Comparison of ENCODE assay signal across 10 mouse cellular contexts in genomic region chr11:80564975-80565965, GRCm38 (mm10).
A peak's percentile ranks its signal among the peaks of the same experiment; 100 is the strongest.
DNase-seq lines count a peak whose midpoint lies in the region; ATAC-seq and TF ChIP-seq lines count a peak whose summit lies in the region.
"Had no signal": no experiment of that assay in that cellular context is flagged by ENCODE, and none has a peak within 500 bp of the region (broad histone marks: within the 10 kb centered on the region; RNA-seq: fewer than 3 reads in every experiment).

No protein-coding gene starts in this region.

- H3K4me2 ChIP-seq in forebrain, embryonic 15.5 days (replicated peaks), result no peak overlapping the region
- H3K4me2 ChIP-seq in forebrain, embryonic 13.5 days, result no peak overlapping the region
- H3K4me2 ChIP-seq in midbrain, postnatal 0 days (ENCODE audit: low read depth, low read length, poor library complexity, severe bottlenecking), result no peak overlapping the region
- H3K4me2 ChIP-seq: midbrain, embryonic 12.5 days had no signal

- 0 out of 2 replicates have a peak overlapping the region, but pooled peaks have one; percentile 6 for H3K27ac ChIP-seq in forebrain, embryonic 15.5 days (replicated peaks)
- H3K27ac ChIP-seq in forebrain, embryonic 13.5 days, result no peak overlapping the region
- H3K27ac ChIP-seq in midbrain, postnatal 0 days (ENCODE audit: low read depth, low read length), result no peak overlapping the region
- H3K27ac ChIP-seq: midbrain, embryonic 12.5 days had no signal

- ATAC-seq in forebrain, embryonic 15.5 days (replicated peaks), result no peak
- no peak for ATAC-seq in forebrain, embryonic 13.5 days
- no peak for ATAC-seq in midbrain, postnatal 0 days (ENCODE audit: low FRiP score)
- ATAC-seq: CD4-positive, CD25-positive, alpha-beta regulatory T cell, adult 4 months had no signal

- no peaks in the 10 kb centered on the region for H3K9me3 ChIP-seq in forebrain, embryonic 15.5 days
- no peaks in the 10 kb centered on the region for H3K9me3 ChIP-seq in forebrain, embryonic 13.5 days (replicated peaks)
- no peaks in the 10 kb centered on the region for H3K9me3 ChIP-seq in midbrain, postnatal 0 days (ENCODE audit: low read length)
- H3K9me3 ChIP-seq: midbrain, embryonic 12.5 days had no signal

- intact Hi-C loops in left cerebral cortex, postnatal 4 days (cut with DNase I), result no loop called here

- 51% methylated on average over 7 of the region's 7 CpGs for WGBS in forebrain, embryonic 15.5 days
- WGBS in forebrain, embryonic 13.5 days, result 63% methylated on average over 7 of the region's 7 CpGs
- 63% methylated on average over 7 of the region's 7 CpGs for WGBS in midbrain, postnatal 0 days

- TF ChIP-seq CTCF in midbrain, postnatal 0 days (IDR thresholded peaks at IDR 0.05), result no peak

- no peaks in the 10 kb centered on the region for H3K27me3 ChIP-seq in forebrain, embryonic 15.5 days
- peaks cover 3% of the 10 kb centered on the region; the same call in 1 of the 2 replicates for H3K27me3 ChIP-seq in forebrain, embryonic 13.5 days
- H3K27me3 ChIP-seq in midbrain, postnatal 0 days (ENCODE audit: insufficient read depth, low read length), result no peaks in the 10 kb centered on the region

- H3K9ac ChIP-seq in forebrain, embryonic 15.5 days (replicated peaks), result no peak overlapping the region
- H3K9ac ChIP-seq in forebrain, embryonic 13.5 days, result no peak overlapping the region
- no peak overlapping the region for H3K9ac ChIP-seq in midbrain, postnatal 0 days (replicated peaks; ENCODE audit: low read length, poor library complexity, severe bottlenecking)
- H3K9ac ChIP-seq: midbrain, embryonic 12.5 days had no signal

- no peaks in the 10 kb centered on the region for H3K36me3 ChIP-seq in forebrain, embryonic 15.5 days
- H3K36me3 ChIP-seq in forebrain, embryonic 13.5 days (ENCODE audit: poor library complexity, severe bottlenecking), result no peaks in the 10 kb centered on the region
- no peaks in the 10 kb centered on the region for H3K36me3 ChIP-seq in midbrain, postnatal 0 days (ENCODE audit: insufficient read depth, low read length)
- H3K36me3 ChIP-seq: midbrain, embryonic 12.5 days had no signal

- peak; percentile 59 for DNase-seq in left cerebral cortex, postnatal 4 days
- no peak for DNase-seq in left cerebral cortex, adult 8-10 months (ENCODE audit: low spot score in 2 of 2)
- peak; percentile 16 for DNase-seq in fibroblast of lung, adult 2 months (ENCODE audit: low read depth)
- DNase-seq in midbrain, postnatal 0 days (ENCODE audit: low spot score), result peak; percentile 78
- no peak for DNase-seq in T-cell, adult 2 months (ENCODE audit: low spot score)
- DNase-seq in embryo, embryonic 10 days (ENCODE audit: low spot score), result no peak

- H3K4me1 ChIP-seq in forebrain, embryonic 15.5 days, result peaks cover 13% of the 10 kb centered on the region
- H3K4me1 ChIP-seq in forebrain, embryonic 13.5 days, result peaks cover 18% of the 10 kb centered on the region
- peaks cover 11% of the 10 kb centered on the region; the same call in 1 of the 2 replicates for H3K4me1 ChIP-seq in midbrain, postnatal 0 days (ENCODE audit: insufficient read depth, low read length)
- H3K4me1 ChIP-seq: midbrain, embryonic 12.5 days had no signal

- H3K4me3 ChIP-seq in forebrain, embryonic 15.5 days, result no peak overlapping the region
- no peak overlapping the region for H3K4me3 ChIP-seq in forebrain, embryonic 13.5 days
- H3K4me3 ChIP-seq in midbrain, postnatal 0 days (ENCODE audit: low read depth, low read length), result no peak overlapping the region
- H3K4me3 ChIP-seq: midbrain, embryonic 12.5 days had no signal

Comparison
In these comparisons a context has a peak if more than half of its experiments do, and no peak if none do; other contexts are left out.
1. DNase-seq: peak in left cerebral cortex, postnatal 4 days (single experiment), fibroblast of lung, adult 2 months (single experiment) and midbrain, postnatal 0 days (single experiment); none in left cerebral cortex, adult 8-10 months (0 of 2), T-cell, adult 2 months (single experiment) and embryo, embryonic 10 days (single experiment).